Mouse (Mus musculus) heart, postnatal 36 days (tissue): ENCODE data around the gene Hps4. TPM values are rescaled to one million over a fixed set of nuclear protein-coding genes. Genes with fewer than 3 reads are reported as not detected.
"Not testable (repeated sequence)": the region's sequence is repeated elsewhere in the genome, so short reads cannot be mapped to it uniquely, and the experiment has no call there.

Experiments
- DNase-seq, 2 experiments: peaks; one replicate each; pipeline ENCODE4 v3.0.0; 2021 to 2022
- intact Hi-C: fragments of 180-260 bp; cut with DNase I; formaldehyde crosslinking; loops from one replicate; pipeline ENCODE4 v1.15.1; 2025
- total RNA-seq, 2 experiments: library from RNA; stranded (reverse); gene quantifications; 2 replicates each; pipeline ENCODE4 v1.2.3; 2021

Gene Hps4
- 10 to 100 TPM; 12.4 to 12.5 TPM for total RNA-seq

GRCm38 (mm10) chr5:112342463-112343204 is at the start of gene Hps4, which contains the start of gene Srrd:
TSS of gene Hps4 (plus strand) at chr5:112343083.
TSS of gene Srrd (minus strand) at chr5:112343040.
- intact Hi-C loops, result loop anchor here (1.0 to 5.0 kb wide), 3 partner anchors 16 to 85 kb away; partner anchors contain the start of genes Tfip11 and Tpst2
- DNase-seq, result peak; percentile 91 to 93

- no peak for DNase-seq
- intact Hi-C loops, result loop anchor here (2.0 kb wide), 1 partner anchor 15 kb away; no protein-coding TSS in a partner anchor
Observed at GRCm38 (mm10) chr5:112293800-112294199, 49.1 kb upstream of the Hps4 start.

- DNase-seq, result no peak
- intact Hi-C loops, result loop anchor here (2.0 kb wide), 1 partner anchor 16 kb away; no protein-coding TSS in a partner anchor
Observed at GRCm38 (mm10) chr5:112294696-112295095, 48.2 kb upstream of the Hps4 start.

- intact Hi-C loops, result loop anchor here (2.0 kb wide), 1 partner anchor 16 kb away; no protein-coding TSS in a partner anchor
- no peak for DNase-seq
Observed at GRCm38 (mm10) chr5:112295162-112295561, 47.7 kb upstream of the Hps4 start.

GRCm38 (mm10) chr5:112295564-112295963 is 47.3 kb upstream of the Hps4 start:
- DNase-seq, result no peak
- intact Hi-C loops, result loop anchor here (2.0 kb wide), 1 partner anchor 17 kb away; no protein-coding TSS in a partner anchor

GRCm38 (mm10) chr5:112296404-112297181 is 46.3 kb upstream of the Hps4 start:
- no peak for DNase-seq
- intact Hi-C loops, result no loop called here

GRCm38 (mm10) chr5:112297257-112297656 is 45.6 kb upstream of the Hps4 start:
- no peak for DNase-seq
- intact Hi-C loops, result no loop called here

- peak; percentile 40 to 51 for DNase-seq
- intact Hi-C loops, result no loop called here
Observed at GRCm38 (mm10) chr5:112298226-112298988, 44.5 kb upstream of the Hps4 start.

GRCm38 (mm10) chr5:112299399-112299798 is 43.5 kb upstream of the Hps4 start:
- intact Hi-C loops, result no loop called here
- no peak for DNase-seq

- intact Hi-C loops, result loop anchor here (2.0 kb wide), 1 partner anchor 17 kb away; no protein-coding TSS in a partner anchor
- no peak for DNase-seq
Observed at GRCm38 (mm10) chr5:112300112-112300511, 42.8 kb upstream of the Hps4 start.

GRCm38 (mm10) chr5:112300721-112301308 is 42.1 kb upstream of the Hps4 start:
- DNase-seq, result no peak
- intact Hi-C loops, result loop anchor here (2.0 kb wide), 1 partner anchor 16 kb away; no protein-coding TSS in a partner anchor

- intact Hi-C loops, result loop anchor here (2.0 kb wide), 1 partner anchor 15 kb away; no protein-coding TSS in a partner anchor
- DNase-seq, result no peak
Observed at GRCm38 (mm10) chr5:112301694-112302093, 41.2 kb upstream of the Hps4 start.

GRCm38 (mm10) chr5:112302310-112302709 is 40.6 kb upstream of the Hps4 start:
- intact Hi-C loops, result no loop called here
- DNase-seq, result no peak

GRCm38 (mm10) chr5:112305842-112306241 is 37.0 kb upstream of the Hps4 start:
- intact Hi-C loops, result no loop called here
- DNase-seq, result no peak

GRCm38 (mm10) chr5:112313222-112313885 is 29.5 kb upstream of the Hps4 start:
- no peak for DNase-seq
- intact Hi-C loops, result no loop called here

GRCm38 (mm10) chr5:112316468-112316867 is 26.4 kb upstream of the Hps4 start:
- intact Hi-C loops, result loop anchor here (2.0 kb wide), 1 partner anchor 16 kb away; no protein-coding TSS in a partner anchor
- no peak for DNase-seq

GRCm38 (mm10) chr5:112317328-112317727 is 25.6 kb upstream of the Hps4 start:
- peak in 1 of 2 experiments; percentile 33 for DNase-seq
- intact Hi-C loops, result loop anchor here (2.0 kb wide), 1 partner anchor 17 kb away; no protein-coding TSS in a partner anchor

GRCm38 (mm10) chr5:112319343-112319742 is 23.5 kb upstream of the Hps4 start:
- DNase-seq, intact Hi-C loops: not testable (repeated sequence)

GRCm38 (mm10) chr5:112320379-112320778 is 22.5 kb upstream of the Hps4 start:
- DNase-seq, result no peak
- intact Hi-C loops, result no loop called here
